Mouse (Mus musculus) MEL (cell line): ENCODE results near the gene Gm17018. TPM values are rescaled to one million over a fixed set of nuclear protein-coding genes. Genes with fewer than 3 reads are reported as not detected.

Source experiments
- DNase-seq: peaks from one replicate; pipeline ENCODE4 v3.0.0; 2011; ENCODE audit warnings: low read depth, low spot score
- H3K27ac ChIP-seq: 2 replicates; pipeline ENCODE4 v1.5.1; 2012; ENCODE audit warnings: low read depth, mild to moderate bottlenecking, control low read depth, low read length, moderate library complexity; ENCODE audit not compliant: control insufficient read depth
- H3K27me3 ChIP-seq, 2 experiments: fragments of 150-350 bp in 1 of 2; sonication (generic) in 1 of 2; 2 replicates each; pipeline ENCODE4 v1.6.1; 2012; ENCODE audit warnings: low read length in 2 of 2, mild to moderate bottlenecking in 2 of 2, improper control_type of control experiment in 1 of 2, moderate library complexity in 1 of 2; ENCODE audit not compliant: insufficient read depth in 2 of 2, control insufficient read depth in 1 of 2
- H3K36me3 ChIP-seq, 2 experiments: 2 replicates each; pipeline ENCODE4 v1.6.1; 2012 to 2014; ENCODE audit warnings: low read length in 2 of 2, improper control_type of control experiment in 1 of 2, inconsistent platforms in 1 of 2, mild to moderate bottlenecking in 1 of 2; ENCODE audit not compliant: insufficient read depth in 2 of 2, control insufficient read depth in 1 of 2
- H3K4me1 ChIP-seq, 2 experiments: fragments of 150-350 bp in 1 of 2; sonication (generic) in 1 of 2; 2 replicates each; pipeline ENCODE4 v1.6.1; 2012; ENCODE audit warnings: low read length in 2 of 2, improper control_type of control experiment in 1 of 2, mild to moderate bottlenecking in 1 of 2; ENCODE audit not compliant: insufficient read depth in 2 of 2, control insufficient read depth in 1 of 2
- H3K4me3 ChIP-seq, 2 experiments: fragments of 150-350 bp in 1 of 2; sonication (generic) in 1 of 2; 2 replicates each; pipeline ENCODE4 v1.5.1; 2012; ENCODE audit warnings: low read depth in 2 of 2, low read length in 2 of 2, mild to moderate bottlenecking in 2 of 2, moderate library complexity in 2 of 2, control low read depth in 1 of 2, improper control_type of control experiment in 1 of 2; ENCODE audit not compliant: control insufficient read depth in 1 of 2, insufficient read depth in 1 of 2
- H3K79me2 ChIP-seq: 2 replicates; pipeline ENCODE4 v1.6.1; 2012; ENCODE audit warnings: mild to moderate bottlenecking, low read length, moderate library complexity; ENCODE audit not compliant: control insufficient read depth, poor library complexity, insufficient read depth
- H3K9ac ChIP-seq: 2 replicates; pipeline ENCODE4 v1.6.1; 2012; ENCODE audit warnings: low read depth, mild to moderate bottlenecking, control low read depth, low read length, moderate library complexity; ENCODE audit not compliant: control insufficient read depth, poor library complexity, severe bottlenecking
- H3K9me3 ChIP-seq: fragments of 150-350 bp; sonication (generic); replicated peaks from 2 replicates; pipeline ENCODE4 v1.6.1; 2012; ENCODE audit warnings: mild to moderate bottlenecking, low read length, improper control_type of control experiment, moderate library complexity; ENCODE audit not compliant: insufficient read depth
- CTCF ChIP-seq, 3 experiments: IDR thresholded peaks in 2 of 3; conservative IDR thresholded peaks in 1 of 3; 2 replicates each; pipeline ENCODE4 v1.5.1; 2011 to 2012; ENCODE audit warnings: low read length in 3 of 3, low read depth in 2 of 3, mild to moderate bottlenecking in 2 of 3, improper control_type of control experiment in 1 of 3, inconsistent platforms in 1 of 3, mixed read lengths in 1 of 3, moderate library complexity in 1 of 3; ENCODE audit not compliant: control insufficient read depth in 1 of 3, insufficient read depth in 1 of 3, poor library complexity in 1 of 3, severe bottlenecking in 1 of 3
- E2F4 ChIP-seq: IDR thresholded peaks from 2 replicates; pipeline ENCODE4 v1.6.1; 2011; ENCODE audit warnings: low read depth, low read length, improper control_type of control experiment, borderline replicate concordance
- ELF1 ChIP-seq: IDR thresholded peaks from 2 replicates; pipeline ENCODE4 v1.6.1; 2014; ENCODE audit warnings: low read depth, mild to moderate bottlenecking, inconsistent platforms, low read length, improper control_type of control experiment, moderate library complexity
- HCFC1 ChIP-seq: IDR thresholded peaks from 2 replicates; pipeline ENCODE4 v1.6.1; 2012; ENCODE audit warnings: low read depth, mild to moderate bottlenecking, inconsistent platforms, low read length, improper control_type of control experiment, moderate library complexity
- MAX ChIP-seq: IDR thresholded peaks from 2 replicates; pipeline ENCODE4 v1.6.1; 2011; ENCODE audit warnings: low read length, improper control_type of control experiment
- MEF2A ChIP-seq: IDR thresholded peaks from 2 replicates; pipeline ENCODE4 v1.6.1; 2014; ENCODE audit warnings: low read depth, mild to moderate bottlenecking, inconsistent platforms, low read length, improper control_type of control experiment; ENCODE audit not compliant: poor library complexity, insufficient replicate concordance, severe bottlenecking; ENCODE audit errors: extremely low read depth
- POLR2A ChIP-seq, 2 experiments: IDR thresholded peaks; 2 replicates each; pipeline ENCODE4 v1.6.1; 2011 to 2012; ENCODE audit warnings: low read length in 2 of 2, mild to moderate bottlenecking in 2 of 2, control low read depth in 1 of 2, improper control_type of control experiment in 1 of 2, low read depth in 1 of 2, moderate library complexity in 1 of 2; ENCODE audit not compliant: control insufficient read depth in 1 of 2, insufficient read depth in 1 of 2, poor library complexity in 1 of 2
- POLR2AphosphoS5 ChIP-seq: IDR thresholded peaks from 2 replicates; pipeline ENCODE4 v1.6.1; 2012; ENCODE audit warnings: low read depth, borderline replicate concordance, mild to moderate bottlenecking, inconsistent platforms, low read length, moderate library complexity, mixed read lengths
- TAL1 ChIP-seq: IDR thresholded peaks from 2 replicates; pipeline ENCODE4 v1.6.1; 2012; ENCODE audit warnings: mild to moderate bottlenecking, inconsistent platforms, low read length, moderate library complexity, mixed read lengths
- UBTF ChIP-seq: IDR thresholded peaks from 2 replicates; pipeline ENCODE4 v1.6.1; 2012; ENCODE audit warnings: low read depth, mild to moderate bottlenecking, inconsistent platforms, low read length, improper control_type of control experiment, moderate library complexity, borderline replicate concordance; ENCODE audit not compliant: insufficient read depth
- USF1 ChIP-seq: IDR thresholded peaks from 2 replicates; pipeline ENCODE4 v1.6.1; 2014; ENCODE audit warnings: low read depth, mild to moderate bottlenecking, inconsistent platforms, low read length, improper control_type of control experiment, moderate library complexity
- ZC3H11A ChIP-seq: IDR thresholded peaks from 2 replicates; pipeline ENCODE4 v1.6.1; 2012; ENCODE audit warnings: low read depth, mild to moderate bottlenecking, inconsistent platforms, low read length, improper control_type of control experiment
- ZKSCAN1 ChIP-seq: IDR thresholded peaks from 2 replicates; pipeline ENCODE4 v1.6.1; 2012; ENCODE audit warnings: low read depth, mild to moderate bottlenecking, inconsistent platforms, low read length, improper control_type of control experiment, moderate library complexity
- ZNF384 ChIP-seq: IDR thresholded peaks from 2 replicates; pipeline ENCODE4 v1.6.1; 2012; ENCODE audit warnings: low read depth, mild to moderate bottlenecking, inconsistent platforms, low read length, improper control_type of control experiment
- polyA plus RNA-seq, 2 experiments: library from polyadenylated mRNA; stranded (reverse) in 1 of 2; unstranded in 1 of 2; fragments of >175 nt in 1 of 2; fragments of >200 nt in 1 of 2; gene quantifications; 2 replicates each; pipeline versions ENCODE4 v1.2.1 to v1.2.4; 2012; ENCODE audit warnings: low replicate concordance in 2 of 2, low read depth in 1 of 2; ENCODE audit not compliant: insufficient read length in 2 of 2, insufficient read depth in 1 of 2, missing spikeins in 1 of 2
- total RNA-seq: library from RNA; depleted of rRNA; stranded (reverse); fragments of 300-350 nt; gene quantifications from 2 replicates; pipeline ENCODE4 v1.2.3, GENCODE M21; 2012

Gene Gm17018
- total and polyA plus RNA-seq, 3 experiments: 34.9 to 62.6 TPM; not detected in 1

DNA sequence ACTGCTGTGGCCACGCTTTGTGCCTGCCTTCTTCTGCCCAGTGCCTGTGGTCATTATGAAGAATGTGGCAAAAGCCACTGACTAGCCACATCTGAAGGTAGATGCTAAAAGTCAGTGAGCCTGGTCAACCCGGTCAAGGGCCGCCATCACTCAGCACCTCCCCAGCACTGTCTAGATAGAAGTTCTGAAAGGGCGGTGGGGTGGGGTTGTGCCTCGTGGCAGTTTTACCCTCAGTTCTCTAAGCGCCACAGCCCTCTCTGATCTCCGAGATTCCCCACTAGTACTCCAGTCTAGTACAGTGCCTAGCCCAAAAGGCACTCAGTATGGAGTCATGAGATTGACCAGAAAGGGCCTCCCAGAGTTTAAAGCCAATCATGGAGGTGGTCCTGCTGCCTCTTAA is 33.7 kb downstream of the Gm17018 start:
- TF ChIP-seq USF1 (no peak), MAX (no peak), POLR2AphosphoS5 (no peak), CTCF (IDR thresholded peaks at IDR 0.05 in 2 of 3, conservative IDR thresholded peaks at IDR 0.05 in 1 of 3; ENCODE audit: control insufficient read depth in 1 of 3, insufficient read depth in 1 of 3, low read depth in 2 of 3, low read length in 3 of 3, poor library complexity in 1 of 3, severe bottlenecking in 1 of 3) (no peak), TAL1 (no peak), ZNF384 (no peak), ZC3H11A (no peak), UBTF (no peak), E2F4 (no peak)
- no peak for DNase-seq
- Histone ChIP-seq H3K4me1 (peaks cover 7 to 12% of the 10 kb centered on the region in 2 experiments), H3K36me3 (peaks cover 0 to 13% of the 10 kb centered on the region in 2 experiments; a peak in 2 of 4 replicates), H3K9ac (no peak overlapping the region), H3K27me3 (no peaks in the 10 kb centered on the region), H3K9me3 (no peaks in the 10 kb centered on the region), H3K4me3 (no peak overlapping the region), H3K79me2 (no peaks in the 10 kb centered on the region), H3K27ac (no peak overlapping the region)

DNA sequence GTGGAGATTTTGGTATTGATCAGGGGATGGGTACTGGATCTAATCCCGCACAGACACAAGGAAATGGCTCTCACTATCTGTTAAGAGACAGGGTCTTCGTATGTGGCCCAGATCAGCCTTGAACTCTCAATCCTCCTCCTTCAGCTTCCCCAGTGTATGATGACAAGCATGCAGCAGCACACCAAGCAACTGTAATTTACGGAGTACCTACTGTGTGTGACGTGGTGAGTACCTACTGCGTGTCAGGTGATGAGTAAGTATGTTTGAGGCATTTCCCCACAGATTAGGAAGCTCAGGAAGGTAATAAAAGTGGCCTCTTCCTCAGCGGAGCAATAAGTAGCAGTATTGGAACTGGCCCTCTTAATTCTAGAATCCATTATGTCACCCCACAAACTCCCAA is 35.1 kb downstream of the Gm17018 start:
- no peaks in the 10 kb centered on the region for H3K79me2 ChIP-seq
- no peak for DNase-seq
- TF ChIP-seq ELF1 (no peak), ZKSCAN1 (peak; percentile 95), MAX (no peak), UBTF (no peak), POLR2A (IDR thresholded peaks at IDR 0.05; ENCODE audit: control insufficient read depth in 1 of 2, insufficient read depth in 1 of 2, low read depth in 1 of 2, low read length in 2 of 2, poor library complexity in 1 of 2) (no peak), HCFC1 (no peak)
- peaks cover 7 to 12% of the 10 kb centered on the region in 2 experiments for H3K4me1 ChIP-seq
- H3K27me3 ChIP-seq: no peaks in the 10 kb centered on the region
- H3K27ac ChIP-seq: no peak overlapping the region
- peaks cover 0 to 13% of the 10 kb centered on the region in 2 experiments; a peak in 2 of 4 replicates for H3K36me3 ChIP-seq
- no peak overlapping the region for H3K4me3 ChIP-seq
- H3K9ac ChIP-seq: no peak overlapping the region
- H3K9me3 ChIP-seq: no peaks in the 10 kb centered on the region

DNA sequence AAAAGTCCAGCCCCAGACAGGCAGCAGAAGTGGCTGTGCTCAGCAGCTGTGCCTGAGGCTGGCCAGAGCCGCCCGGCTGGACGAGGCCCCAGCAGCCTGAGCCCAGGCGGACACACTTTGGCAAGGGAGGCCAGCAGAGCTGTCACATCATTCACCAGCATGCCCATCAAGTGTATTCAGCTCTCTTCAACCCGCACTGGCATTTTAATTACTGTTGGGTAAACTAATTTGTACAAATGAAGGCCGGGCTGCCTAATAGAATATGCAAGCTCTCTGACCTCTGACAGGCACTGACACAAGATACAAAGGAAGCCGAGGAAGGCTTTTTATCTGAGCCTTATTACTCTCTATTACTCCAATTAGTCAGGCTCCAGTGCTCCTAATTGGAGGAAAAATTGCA is 35.6 kb downstream of the Gm17018 start:
- Histone ChIP-seq H3K27ac (no peak overlapping the region), H3K36me3 (peaks cover 0 to 13% of the 10 kb centered on the region in 2 experiments; a peak in 2 of 4 replicates), H3K9ac (no peak overlapping the region), H3K4me3 (no peak overlapping the region), H3K79me2 (no peaks in the 10 kb centered on the region), H3K4me1 (peaks cover 7 to 13% of the 10 kb centered on the region in 2 experiments), H3K9me3 (no peaks in the 10 kb centered on the region), H3K27me3 (no peaks in the 10 kb centered on the region)
- DNase-seq: no peak
- no peak for TF ChIP-seq MEF2A
